Mouse (Mus musculus): ENCODE measurements around the gene Cenpq. TPM values are rescaled to one million over a fixed set of nuclear protein-coding genes. Genes with fewer than 3 reads are reported as not detected.

The Cenpq gene
- polyA plus RNA-seq (2015; fragmentation: Nextera tagmentation; extraction: Ambion mirVana), result 15.5 and 16.0 TPM in 2 replicates

DNA sequence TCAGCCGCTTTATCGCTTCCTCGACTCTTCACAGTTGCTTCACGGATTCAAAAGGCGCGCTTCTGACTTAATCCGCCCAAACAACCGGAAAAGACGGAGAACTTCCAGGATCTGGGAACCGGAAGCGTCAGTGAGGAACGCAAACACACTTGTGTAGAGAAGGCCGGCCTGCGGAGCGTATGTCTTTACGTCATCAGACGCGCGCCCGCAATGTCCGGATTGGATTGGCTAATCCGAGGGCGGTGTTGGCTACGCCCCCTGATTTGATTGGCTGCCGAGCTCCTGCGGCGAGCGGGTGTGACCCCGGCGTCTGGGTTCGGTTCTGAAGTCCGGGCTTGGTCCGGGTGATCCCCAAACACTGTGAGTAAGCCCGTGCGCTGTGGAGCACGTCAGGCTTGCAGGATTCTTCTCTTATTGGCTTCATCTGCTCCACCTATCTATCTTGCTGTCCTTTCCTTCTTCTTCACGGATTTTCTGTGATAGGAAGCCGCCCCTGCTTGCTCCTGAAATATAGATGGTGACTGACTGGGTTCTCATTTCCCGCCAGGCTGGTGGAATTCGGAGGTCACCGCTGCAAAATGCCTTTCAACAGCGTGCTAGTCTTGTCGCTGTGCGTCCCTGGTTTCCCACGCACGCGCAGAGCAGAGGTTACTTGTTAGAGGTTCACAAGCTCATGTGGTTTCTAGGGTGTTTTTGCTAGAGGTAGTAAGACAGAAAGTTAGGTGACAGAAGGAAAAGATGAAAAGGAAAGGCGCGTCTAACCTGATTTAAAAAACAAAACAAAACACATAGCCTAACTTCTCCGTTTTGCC, at the start of gene Cenpq, which contains the start of gene Mut:
Gene Cenpq (minus strand): TSS at position 628 of the 812 bp plus-strand sequence.
Gene Mut (plus strand): TSS at position 266 of the 812 bp plus-strand sequence.
- Histone ChIP-seq H3K4me1 (replicated peaks) (peaks cover 18% of the 10 kb centered on the region), H3K9me3 (no peaks in the 10 kb centered on the region), H3K27me3 (no peaks in the 10 kb centered on the region), H3K27ac (peak within 1 kb of the TSS; percentile 90), H3K4me2 (replicated peaks) (peak within 1 kb of the TSS; percentile 73), H3K36me3 (peaks cover 20% of the 10 kb centered on the region), H3K4me3 (replicated peaks) (peak within 1 kb of the TSS; percentile 68), H3K9ac (replicated peaks) (peak within 1 kb of the TSS; percentile 75)
- peak; percentile 100 for ATAC-seq
- WGBS, result under 1% methylated on average over 50 of the region's 50 CpGs

DNA sequence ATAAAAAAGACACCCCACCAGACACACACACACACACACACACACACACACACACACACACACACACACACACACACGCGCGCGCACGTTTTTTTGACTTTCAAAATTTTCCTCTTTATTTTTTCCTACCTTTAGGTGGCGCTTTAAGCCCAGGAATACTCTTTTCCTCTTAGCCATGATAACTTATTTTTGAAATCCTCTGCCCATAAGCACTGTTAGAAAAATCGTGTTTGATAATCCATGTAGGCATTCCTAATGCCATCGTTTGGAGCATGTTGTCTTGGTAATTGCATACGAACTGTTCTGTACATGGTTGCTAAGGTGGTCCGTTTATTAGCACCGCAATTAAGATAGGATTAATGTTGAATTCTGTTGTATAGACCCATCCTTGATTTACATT, 43.1 kb upstream of the Cenpq start:
- no peaks in the 10 kb centered on the region for H3K4me1 ChIP-seq (replicated peaks)
- no peaks in the 10 kb centered on the region for H3K9me3 ChIP-seq
- H3K27me3 ChIP-seq, result no peaks in the 10 kb centered on the region
- H3K4me3 ChIP-seq (replicated peaks), result no peak overlapping the region
- H3K9ac ChIP-seq (replicated peaks), result no peak overlapping the region
- 73% methylated on average over 11 of the region's 11 CpGs for WGBS
- ATAC-seq, result peak; percentile 50; the same call in 1 of the 2 replicates
- H3K27ac ChIP-seq, result no peak overlapping the region
- H3K36me3 ChIP-seq, result no peaks in the 10 kb centered on the region
- no peak overlapping the region for H3K4me2 ChIP-seq (replicated peaks)

DNA sequence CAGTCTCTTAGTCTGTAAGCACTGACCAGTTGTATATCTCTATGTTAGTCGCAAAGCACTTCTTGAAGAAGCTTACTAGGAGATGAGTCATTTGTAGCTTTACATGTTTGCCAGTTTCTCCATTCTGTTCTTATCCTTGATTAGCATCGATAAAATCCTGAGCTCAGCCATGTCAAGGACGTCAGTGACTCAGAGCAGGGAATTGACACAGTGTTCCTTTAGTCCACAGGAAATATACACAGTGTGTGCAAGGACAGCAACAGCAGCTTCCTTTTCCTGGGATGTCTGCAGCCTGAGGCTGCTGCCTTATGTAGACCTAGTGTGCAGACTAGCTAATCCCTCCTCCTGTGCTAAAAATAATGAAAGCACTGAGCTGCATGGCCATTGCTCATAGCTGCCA, 13.7 kb upstream of the Cenpq start:
- Histone ChIP-seq H3K4me2 (replicated peaks) (no peak overlapping the region), H3K27me3 (no peaks in the 10 kb centered on the region), H3K27ac (no peak overlapping the region), H3K36me3 (peaks cover 51% of the 10 kb centered on the region), H3K4me1 (replicated peaks) (no peaks in the 10 kb centered on the region), H3K4me3 (replicated peaks) (no peak overlapping the region), H3K9ac (replicated peaks) (no peak overlapping the region), H3K9me3 (no peaks in the 10 kb centered on the region)
- no peak for ATAC-seq
- WGBS, result 86% methylated on average over 3 of the region's 3 CpGs

DNA sequence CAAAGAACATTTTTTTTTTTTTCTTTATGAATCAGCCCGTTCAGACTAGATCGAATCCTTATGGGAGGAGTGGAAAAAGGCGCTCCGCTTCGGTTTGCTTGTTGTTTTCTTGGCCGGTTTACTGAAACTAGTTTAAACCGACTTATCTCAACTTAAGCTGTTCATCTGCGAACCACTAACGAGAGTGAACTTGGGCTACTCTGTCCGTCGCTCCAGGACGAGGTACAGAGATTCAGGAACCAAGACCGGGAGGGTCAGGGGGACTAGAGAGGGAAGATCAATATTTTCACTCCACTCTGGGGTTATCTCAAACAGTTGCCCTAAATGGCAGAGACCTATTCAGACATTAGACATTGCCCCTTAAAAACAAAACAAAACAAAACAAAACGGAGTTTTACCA, 862 bp downstream of the Cenpq start:
- H3K9ac ChIP-seq (replicated peaks), result peak overlapping the region; percentile 59
- H3K9me3 ChIP-seq, result no peaks in the 10 kb centered on the region
- ATAC-seq, result peak; percentile 67
- WGBS, result under 1% methylated on average over 14 of the region's 14 CpGs
- peak overlapping the region; percentile 73 for H3K4me2 ChIP-seq (replicated peaks)
- H3K27me3 ChIP-seq, result no peaks in the 10 kb centered on the region
- peaks cover 21% of the 10 kb centered on the region for H3K36me3 ChIP-seq
- H3K4me3 ChIP-seq (replicated peaks), result peak overlapping the region; percentile 68
- H3K27ac ChIP-seq, result no peak overlapping the region
- H3K4me1 ChIP-seq (replicated peaks), result peaks cover 18% of the 10 kb centered on the region

DNA sequence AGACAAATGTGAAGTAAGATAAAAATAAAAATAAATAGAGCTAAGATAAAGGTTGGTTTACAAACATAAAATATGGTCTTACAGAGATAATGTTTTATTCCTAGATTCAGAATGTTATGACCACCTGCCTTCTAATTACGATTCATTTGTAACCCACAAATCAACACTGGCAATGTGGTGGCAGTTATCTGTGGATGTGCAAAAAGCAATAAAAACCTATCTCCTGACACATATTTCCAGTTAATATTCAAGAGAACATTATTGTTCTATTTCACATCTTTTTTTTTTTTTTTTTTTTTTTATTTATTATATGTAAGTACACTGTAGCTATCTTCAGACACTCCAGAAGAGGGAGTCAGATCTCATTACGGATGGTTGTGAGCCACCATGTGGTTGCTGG, 19.3 kb downstream of the Cenpq start:
- Histone ChIP-seq H3K27me3 (no peaks in the 10 kb centered on the region), H3K9me3 (no peaks in the 10 kb centered on the region), H3K4me3 (replicated peaks) (no peak overlapping the region), H3K27ac (no peak overlapping the region), H3K4me1 (replicated peaks) (no peaks in the 10 kb centered on the region), H3K36me3 (no peaks in the 10 kb centered on the region), H3K4me2 (replicated peaks) (no peak overlapping the region), H3K9ac (replicated peaks) (no peak overlapping the region)
- no peak for ATAC-seq
- 98% methylated on average over 2 of the region's 2 CpGs for WGBS

DNA sequence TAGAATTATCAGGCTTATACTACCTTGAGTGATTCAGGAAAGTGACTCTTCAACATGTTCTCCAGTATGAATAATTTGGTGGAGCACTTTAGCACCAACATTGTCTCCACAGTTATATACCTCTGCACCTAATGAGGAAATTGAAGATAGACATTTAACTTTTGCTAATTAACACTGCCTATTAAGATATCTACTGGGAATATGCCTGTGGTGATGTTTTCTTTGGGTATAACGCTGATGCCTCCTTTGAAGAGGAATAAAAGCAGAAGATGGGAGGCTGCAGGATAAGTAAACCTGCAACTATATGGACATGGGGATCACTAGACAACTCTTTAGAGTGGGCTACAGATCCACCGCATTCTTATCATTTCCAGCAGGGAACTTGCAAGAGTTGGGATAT, 20.6 kb downstream of the Cenpq start, which contains the start of gene Glyatl3:
Gene Glyatl3 (minus strand): TSS at position 101 of the 400 bp plus-strand sequence.
- Histone ChIP-seq H3K9ac (replicated peaks) (no peak within 1 kb of the TSS), H3K36me3 (no peaks in the 10 kb centered on the region), H3K27ac (no peak within 1 kb of the TSS), H3K4me2 (replicated peaks) (no peak within 1 kb of the TSS), H3K27me3 (no peaks in the 10 kb centered on the region), H3K9me3 (no peaks in the 10 kb centered on the region), H3K4me3 (replicated peaks) (no peak within 1 kb of the TSS), H3K4me1 (replicated peaks) (no peaks in the 10 kb centered on the region)
- WGBS, result 96% methylated on average over 2 of the region's 2 CpGs
- ATAC-seq, result no peak

DNA sequence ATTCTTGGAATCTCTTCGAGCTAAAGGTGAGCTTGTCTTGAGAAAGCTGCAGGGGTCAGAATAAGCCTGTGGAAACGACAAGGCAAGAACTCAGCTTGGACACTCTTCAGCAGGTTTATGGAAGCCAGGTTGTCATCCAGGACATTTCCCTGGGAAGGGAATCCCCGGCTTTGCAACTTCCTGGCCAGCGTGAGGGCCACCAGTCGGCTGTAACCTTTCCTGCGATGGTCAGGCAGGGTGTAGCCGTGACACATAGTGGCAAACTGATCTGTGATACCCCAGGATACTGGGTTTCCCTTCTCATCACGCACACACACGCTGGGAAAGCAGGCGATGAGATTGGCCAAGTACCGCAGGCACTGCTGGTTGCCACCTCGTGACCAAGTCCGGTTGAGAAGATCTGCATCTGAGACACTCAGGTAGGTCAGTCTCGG, 30.1 kb downstream of the Cenpq start:
- WGBS, result 6% methylated on average over 13 of the region's 14 CpGs
- H3K4me1 ChIP-seq (replicated peaks), result peaks cover 8% of the 10 kb centered on the region; the same call in 1 of the 2 replicates
- no peaks in the 10 kb centered on the region for H3K36me3 ChIP-seq
- peak overlapping the region; percentile 25 for H3K4me3 ChIP-seq (replicated peaks)
- 0 out of 2 replicates have a peak overlapping the region, but pooled peaks have one; percentile 19 for H3K9ac ChIP-seq (replicated peaks)
- peak overlapping the region; percentile 43 for H3K4me2 ChIP-seq (replicated peaks)
- peak; percentile 62; the same call in 1 of the 2 replicates for ATAC-seq
- H3K27me3 ChIP-seq, result no peaks in the 10 kb centered on the region
- H3K9me3 ChIP-seq, result no peaks in the 10 kb centered on the region
- no peak overlapping the region for H3K27ac ChIP-seq

DNA sequence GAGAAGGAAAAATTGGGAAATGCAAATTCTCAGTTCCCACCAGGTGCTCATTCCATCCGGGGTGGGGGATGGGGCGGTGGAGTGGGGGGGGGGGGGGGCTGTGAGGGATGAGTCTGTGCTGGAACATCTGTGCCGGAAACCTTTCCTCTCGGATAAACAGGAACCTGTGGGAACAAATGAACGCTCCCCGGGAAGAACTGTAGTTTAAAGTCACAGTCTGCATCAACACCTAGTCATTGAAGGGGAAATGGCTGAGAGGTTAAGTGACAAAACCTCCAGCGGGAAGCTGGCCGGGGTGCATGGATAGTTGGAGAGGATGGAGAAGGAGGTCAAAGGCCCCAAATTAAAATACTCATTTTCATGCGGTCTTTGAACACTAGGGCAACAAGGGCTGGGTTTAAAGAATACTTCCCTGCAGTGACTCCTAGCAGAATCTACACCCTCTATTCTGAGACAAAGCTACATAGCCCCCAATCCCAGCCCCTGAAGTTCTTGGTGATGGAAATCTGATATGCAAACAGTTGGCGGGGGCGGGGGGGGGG, 30.7 kb downstream of the Cenpq start:
- WGBS, result 9% methylated on average over 11 of the region's 11 CpGs
- H3K27me3 ChIP-seq, result no peaks in the 10 kb centered on the region
- ATAC-seq, result no peak
- no peaks in the 10 kb centered on the region for H3K36me3 ChIP-seq
- H3K9ac ChIP-seq (replicated peaks), result no peak overlapping the region
- H3K27ac ChIP-seq, result no peak overlapping the region
- no peak overlapping the region for H3K4me3 ChIP-seq (replicated peaks)
- peak overlapping the region; percentile 43; the same call in 1 of the 2 replicates for H3K4me2 ChIP-seq (replicated peaks)
- no peaks in the 10 kb centered on the region for H3K9me3 ChIP-seq
- H3K4me1 ChIP-seq (replicated peaks), result peaks cover 8% of the 10 kb centered on the region; the same call in 1 of the 2 replicates

DNA sequence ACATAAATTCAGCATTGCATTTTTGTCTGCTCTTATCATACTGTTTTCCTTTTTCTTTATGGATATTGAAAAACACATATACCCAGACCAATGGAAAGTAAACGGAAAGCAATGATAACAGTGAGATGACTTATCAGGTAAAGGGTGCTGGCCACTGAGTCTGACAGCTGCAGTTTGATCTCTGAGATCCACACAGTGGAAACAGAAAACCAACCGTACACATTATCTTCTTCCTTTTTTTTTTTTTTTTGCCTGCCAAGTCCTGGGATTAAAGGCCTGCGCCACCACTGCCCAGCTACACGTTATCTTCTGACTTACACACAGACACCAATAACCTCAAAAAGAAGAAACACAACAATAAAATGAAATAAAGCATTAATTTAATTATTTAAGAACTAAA, 31.5 kb downstream of the Cenpq start:
- no peaks in the 10 kb centered on the region for H3K9me3 ChIP-seq
- no peak overlapping the region for H3K4me2 ChIP-seq (replicated peaks)
- H3K4me3 ChIP-seq (replicated peaks), result no peak overlapping the region
- no peaks in the 10 kb centered on the region for H3K27me3 ChIP-seq
- peaks cover 8% of the 10 kb centered on the region; the same call in 1 of the 2 replicates for H3K4me1 ChIP-seq (replicated peaks)
- WGBS, result 75% methylated on average over 4 of the region's 4 CpGs
- no peak overlapping the region for H3K9ac ChIP-seq (replicated peaks)
- no peak overlapping the region for H3K27ac ChIP-seq
- no peaks in the 10 kb centered on the region for H3K36me3 ChIP-seq
- ATAC-seq, result no peak

DNA sequence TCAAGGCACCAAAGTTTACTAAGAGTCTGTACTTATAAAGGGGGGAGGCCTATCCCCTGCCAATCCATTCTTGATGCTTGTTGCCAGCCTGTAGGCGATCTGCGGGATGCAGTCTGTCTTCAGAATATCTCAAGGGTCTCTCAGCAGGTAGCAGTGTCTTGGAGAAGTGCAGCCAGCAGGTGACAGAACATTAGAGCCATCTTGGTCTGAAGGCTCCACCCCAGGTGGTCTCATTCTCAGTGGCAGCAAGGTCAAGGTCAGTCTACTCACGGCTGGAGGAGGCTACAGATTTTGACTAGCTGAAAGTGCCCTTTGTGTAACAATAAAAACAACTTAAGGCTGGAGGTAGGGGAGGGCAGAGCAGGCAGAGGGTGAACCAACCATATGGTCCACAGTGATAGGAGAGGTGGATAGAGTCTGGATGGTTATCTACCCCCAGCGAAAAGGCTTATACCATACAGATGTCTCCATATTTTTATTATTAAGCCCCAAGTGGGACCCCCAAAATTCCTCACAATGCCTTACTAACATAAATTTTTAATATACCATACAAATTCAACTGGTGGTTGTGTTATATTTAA, 35.0 kb downstream of the Cenpq start:
- H3K4me3 ChIP-seq (replicated peaks), result no peak overlapping the region
- no peak overlapping the region for H3K27ac ChIP-seq
- no peak overlapping the region for H3K9ac ChIP-seq (replicated peaks)
- H3K4me2 ChIP-seq (replicated peaks), result no peak overlapping the region
- WGBS, result 37% methylated on average over 4 of the region's 4 CpGs
- no peaks in the 10 kb centered on the region for H3K36me3 ChIP-seq
- ATAC-seq, result no peak
- H3K27me3 ChIP-seq, result no peaks in the 10 kb centered on the region
- peaks cover 8% of the 10 kb centered on the region; the same call in 1 of the 2 replicates for H3K4me1 ChIP-seq (replicated peaks)
- no peaks in the 10 kb centered on the region for H3K9me3 ChIP-seq

DNA sequence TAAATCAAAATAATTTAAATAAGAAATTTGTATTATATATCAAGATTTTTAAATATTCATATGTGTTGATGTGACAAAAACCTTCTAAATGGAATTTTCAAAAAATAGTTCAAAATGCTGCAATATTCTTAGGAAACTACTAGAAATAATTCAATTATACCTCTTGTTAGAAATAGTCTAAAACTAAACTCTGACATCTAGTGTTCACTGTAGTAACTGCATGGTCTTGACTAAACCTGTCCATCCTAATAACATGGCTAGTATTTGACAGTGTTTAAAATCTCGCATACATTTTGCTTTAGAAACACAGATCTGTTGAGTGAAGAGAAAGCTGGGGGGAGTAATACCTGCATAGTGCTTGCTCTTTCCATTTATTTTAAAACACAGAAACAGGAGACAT, 38.0 kb downstream of the Cenpq start:
- WGBS, result 64% methylated on average over 1 of the region's 1 CpGs
- Histone ChIP-seq H3K4me2 (replicated peaks) (no peak overlapping the region), H3K4me1 (replicated peaks) (no peaks in the 10 kb centered on the region), H3K4me3 (replicated peaks) (no peak overlapping the region), H3K36me3 (no peaks in the 10 kb centered on the region), H3K9ac (replicated peaks) (no peak overlapping the region), H3K27ac (no peak overlapping the region), H3K9me3 (no peaks in the 10 kb centered on the region), H3K27me3 (no peaks in the 10 kb centered on the region)
- no peak for ATAC-seq

All from midbrain, embryonic 13.5 days (tissue).